Mouse (Mus musculus): Measurements from ENCODE around the gene Lrrc73. TPM values are rescaled to one million over a fixed set of nuclear protein-coding genes. Genes with fewer than 3 reads are reported as not detected.

The Lrrc73 gene
- polyA plus RNA-seq, 1 experiment from 2014 or later: 1.2 TPM

GRCm38 (mm10) chr17:46259675-46260074 is 6.3 kb downstream of the Lrrc73 start:
- no peak for DNase-seq (ENCODE audit: low spot score)

- DNase-seq (ENCODE audit: low spot score): no peak
Measured at GRCm38 (mm10) chr17:46262201-46262694, 8.9 kb downstream of the Lrrc73 start.

- no peak for DNase-seq (ENCODE audit: low spot score)
Measured at GRCm38 (mm10) chr17:46265502-46265901, 12.2 kb downstream of the Lrrc73 start.

GRCm38 (mm10) chr17:46265918-46266618 is 12.7 kb downstream of the Lrrc73 start:
- DNase-seq (ENCODE audit: low spot score): peak; percentile 77

- no peak for DNase-seq (ENCODE audit: low spot score)
Measured at GRCm38 (mm10) chr17:46266986-46267385, 13.7 kb downstream of the Lrrc73 start.

GRCm38 (mm10) chr17:46267511-46267910 is 14.2 kb downstream of the Lrrc73 start:
- no peak for DNase-seq (ENCODE audit: low spot score)

- DNase-seq (ENCODE audit: low spot score): no peak
Measured at GRCm38 (mm10) chr17:46268026-46268720, 14.8 kb downstream of the Lrrc73 start.

GRCm38 (mm10) chr17:46269771-46270534 is 16.6 kb downstream of the Lrrc73 start:
- no peak for DNase-seq (ENCODE audit: low spot score)

GRCm38 (mm10) chr17:46272058-46272457 is 18.7 kb downstream of the Lrrc73 start:
- DNase-seq (ENCODE audit: low spot score): no peak

GRCm38 (mm10) chr17:46272675-46273074 is 19.3 kb downstream of the Lrrc73 start:
- DNase-seq (ENCODE audit: low spot score): no peak

GRCm38 (mm10) chr17:46273803-46274236 is 20.5 kb downstream of the Lrrc73 start:
- no peak for DNase-seq (ENCODE audit: low spot score)

GRCm38 (mm10) chr17:46274465-46274864 is 21.1 kb downstream of the Lrrc73 start:
- DNase-seq (ENCODE audit: low spot score): no peak

GRCm38 (mm10) chr17:46275034-46275433 is 21.7 kb downstream of the Lrrc73 start:
- no peak for DNase-seq (ENCODE audit: low spot score)

- DNase-seq (ENCODE audit: low spot score): no peak
Measured at GRCm38 (mm10) chr17:46275506-46275905, 22.2 kb downstream of the Lrrc73 start.

GRCm38 (mm10) chr17:46277586-46277985 is 24.3 kb downstream of the Lrrc73 start:
- DNase-seq (ENCODE audit: low spot score): no peak

- no peak for DNase-seq (ENCODE audit: low spot score)
Measured at GRCm38 (mm10) chr17:46278011-46278765, 24.9 kb downstream of the Lrrc73 start.

- peak; percentile 83 for DNase-seq (ENCODE audit: low spot score)
Measured at GRCm38 (mm10) chr17:46282483-46283123, 29.3 kb downstream of the Lrrc73 start, which contains the start of gene Tjap1. TSS of gene Tjap1 (minus strand) at chr17:46283026.

- no peak for DNase-seq (ENCODE audit: low spot score)
Measured at GRCm38 (mm10) chr17:46283140-46283539, 29.8 kb downstream of the Lrrc73 start.

- DNase-seq (ENCODE audit: low spot score): peak; percentile 41
Measured at GRCm38 (mm10) chr17:46283911-46284310, 30.6 kb downstream of the Lrrc73 start.

- DNase-seq (ENCODE audit: low spot score): no peak
Measured at GRCm38 (mm10) chr17:46284653-46285052, 31.3 kb downstream of the Lrrc73 start.

Data from thymus, postnatal 0 days (tissue).